Mouse (Mus musculus) midbrain, embryonic 16.5 days (tissue): ENCODE results near the gene Fau. TPM values are rescaled to one million over a fixed set of nuclear protein-coding genes. Genes with fewer than 3 reads are reported as not detected.
A peak's percentile ranks its signal among the peaks of the same experiment; 100 is the strongest.
"Not testable (repeated sequence)": the region's sequence is repeated elsewhere in the genome, so short reads cannot be mapped to it uniquely, and the experiment has no call there.

Experiments
- ATAC-seq: fragments of 200-750 bp; cut with Nextera tagmentation; 2 replicates; pipeline ENCODE4 v1.8.0; 2017; ENCODE audit warnings: moderate TSS enrichment
- H3K27ac ChIP-seq: fragments of 300-500 bp; sonication (generic); 2 replicates; pipeline ENCODE4 v1.5.1; 2014; ENCODE audit warnings: mild to moderate bottlenecking, low read length, mixed read lengths
- H3K27me3 ChIP-seq: fragments of 300-500 bp; sonication (generic); 2 replicates; pipeline ENCODE4 v1.6.1; 2014; ENCODE audit warnings: low read depth, low read length, mixed read lengths; ENCODE audit not compliant: control insufficient read depth, insufficient read depth
- H3K36me3 ChIP-seq: fragments of 300-500 bp; sonication (generic); 2 replicates; pipeline ENCODE4 v1.6.1; 2014; ENCODE audit warnings: mild to moderate bottlenecking, low read length, moderate library complexity, mixed read lengths; ENCODE audit not compliant: control insufficient read depth, insufficient read depth
- H3K4me1 ChIP-seq: fragments of 300-500 bp; sonication (generic); 2 replicates; pipeline ENCODE4 v1.6.1; 2014; ENCODE audit warnings: mild to moderate bottlenecking, low read length, mixed read lengths; ENCODE audit not compliant: control insufficient read depth, insufficient read depth
- H3K4me2 ChIP-seq: fragments of 300-500 bp; sonication (generic); 2 replicates; pipeline ENCODE4 v1.6.1; 2014; ENCODE audit warnings: mild to moderate bottlenecking, low read length, mixed read lengths
- H3K4me3 ChIP-seq: fragments of 300-500 bp; sonication (generic); 2 replicates; pipeline ENCODE4 v1.5.1; 2014; ENCODE audit warnings: low read depth, mild to moderate bottlenecking, low read length, moderate library complexity, mixed read lengths
- H3K9ac ChIP-seq: fragments of 300-500 bp; sonication (generic); 2 replicates; pipeline ENCODE4 v1.6.1; 2014; ENCODE audit warnings: low read depth, low read length, mixed read lengths
- H3K9me3 ChIP-seq: fragments of 300-500 bp; sonication (generic); replicated peaks from 2 replicates; pipeline ENCODE4 v1.6.1; 2014; ENCODE audit warnings: mild to moderate bottlenecking, low read length, mixed read lengths; ENCODE audit not compliant: control insufficient read depth, poor library complexity, severe bottlenecking
- WGBS: fragments of 180-500 bp; shearing (Covaris S2); extraction: QIAGEN DNeasy Blood & Tissue Kit; methylation state at CpG from one replicate; pipeline ENCODE4 v1.1.7; 2014; 5-methylcytosine and 5-hydroxymethylcytosine counted together
- polyA plus RNA-seq: library from polyadenylated mRNA; unstranded; fragments of >200 nt; fragmentation: Nextera tagmentation; extraction: Ambion mirVana; gene quantifications from 2 replicates; pipeline ENCODE4 v1.2.1, GENCODE M21; 2015

Gene Fau
- polyA plus RNA-seq, 1 experiment from 2014 or later: 459 TPM

DNA sequence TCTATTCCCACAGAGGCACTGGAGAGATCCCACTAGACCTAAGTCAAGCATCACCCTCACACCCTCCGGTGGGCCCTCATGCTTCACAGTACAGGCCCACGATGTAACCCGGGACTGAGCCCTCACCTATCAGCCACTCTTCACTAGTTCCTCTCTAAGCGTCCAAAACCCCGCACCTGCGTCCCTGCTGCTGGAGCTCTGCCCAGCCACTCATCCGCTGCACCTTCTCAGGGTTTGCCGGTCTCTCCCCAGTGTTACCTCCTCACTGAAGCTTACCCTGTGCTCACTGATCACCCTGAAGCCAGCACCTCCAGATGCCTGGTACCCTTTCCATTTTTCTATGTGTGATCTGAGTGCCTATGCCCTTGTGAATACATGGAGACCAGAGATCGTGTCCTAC is 15.4 kb upstream of the Fau start:
- 82% methylated on average over 9 of the region's 9 CpGs for WGBS
- Histone ChIP-seq H3K36me3 (no peaks in the 10 kb centered on the region), H3K4me3 (no peak overlapping the region), H3K9ac (no peak overlapping the region), H3K4me2 (no peak overlapping the region), H3K4me1 (peaks cover 8% of the 10 kb centered on the region), H3K27me3 (no peaks in the 10 kb centered on the region), H3K9me3 (no peaks in the 10 kb centered on the region), H3K27ac (no peak overlapping the region)
- no peak for ATAC-seq

GRCm38 (mm10) chr19:6044102-6044501 is 13.5 kb upstream of the Fau start:
- not testable (repeated sequence) for H3K4me3 ChIP-seq, H3K9ac ChIP-seq, ATAC-seq, H3K27ac ChIP-seq, H3K4me2 ChIP-seq, H3K9me3 ChIP-seq, H3K36me3 ChIP-seq, H3K27me3 ChIP-seq
- WGBS: 63% methylated on average over 4 of the region's 4 CpGs
- peaks cover 20% of the 10 kb centered on the region for H3K4me1 ChIP-seq

DNA sequence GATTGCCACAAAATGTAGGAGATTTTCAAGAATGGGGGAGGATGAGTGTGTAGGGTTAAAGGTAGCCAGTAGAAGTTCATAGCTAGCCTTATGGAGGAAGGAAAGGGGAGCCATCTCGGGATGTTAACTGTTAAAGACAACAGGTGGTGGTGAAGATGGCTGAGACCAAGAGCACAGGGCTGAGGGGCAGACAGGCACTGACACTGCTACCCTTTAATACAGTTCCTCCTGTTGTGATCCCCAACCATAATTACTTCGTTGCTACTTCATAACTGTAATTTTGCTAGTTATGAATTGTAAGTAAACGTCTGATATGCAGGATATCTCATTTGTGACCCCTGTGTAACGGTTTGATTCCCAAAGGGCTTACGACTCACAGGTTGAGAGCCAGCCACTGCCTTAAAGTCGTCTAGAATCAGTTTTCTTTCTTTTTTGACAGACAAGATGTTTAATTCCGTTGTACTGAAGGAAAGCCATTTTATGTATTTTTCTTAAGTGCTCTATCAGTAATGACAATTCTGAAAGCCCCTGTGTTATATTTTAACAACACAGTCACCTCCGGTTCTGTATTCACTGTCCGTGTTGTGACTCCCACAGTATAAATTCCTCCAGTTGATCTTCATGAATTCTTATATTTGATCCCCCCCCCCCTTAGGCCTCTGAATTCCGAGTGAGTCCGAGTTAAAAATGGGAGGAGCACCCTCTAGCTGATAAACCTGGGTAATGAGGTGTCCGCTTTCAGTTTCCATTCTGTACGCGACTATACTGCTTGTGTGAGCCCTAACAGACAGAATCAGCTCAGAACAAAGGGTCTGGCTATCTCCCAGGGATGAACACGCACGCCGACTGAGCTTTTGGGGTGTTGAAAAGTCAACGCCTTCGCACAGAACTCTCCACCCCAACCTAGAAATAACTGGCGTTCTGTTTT is 12.0 kb upstream of the Fau start:
- Histone ChIP-seq H3K4me1 (peaks cover 20% of the 10 kb centered on the region), H3K9ac (peak overlapping the region; percentile 81), H3K9me3 (no peaks in the 10 kb centered on the region), H3K4me2 (peak overlapping the region; percentile 94), H3K36me3 (peaks cover 23% of the 10 kb centered on the region), H3K4me3 (peak overlapping the region; percentile 92), H3K27ac (peak overlapping the region; percentile 99), H3K27me3 (no peaks in the 10 kb centered on the region)
- peak; percentile 44 for ATAC-seq
- 19% methylated on average over 20 of the region's 20 CpGs for WGBS

- Histone ChIP-seq H3K27me3 (no peaks in the 10 kb centered on the region), H3K9me3 (no peaks in the 10 kb centered on the region), H3K36me3 (peaks cover 29% of the 10 kb centered on the region), H3K4me3 (peak within 1 kb of the TSS; percentile 92), H3K4me1 (peaks cover 20% of the 10 kb centered on the region), H3K9ac (peak within 1 kb of the TSS; percentile 81), H3K27ac (peak within 1 kb of the TSS; percentile 99), H3K4me2 (peak within 1 kb of the TSS; percentile 94)
- ATAC-seq: peak; percentile 91
- under 1% methylated on average over 65 of the region's 65 CpGs for WGBS
These were observed 11.1 kb upstream of the Fau start, which contains the start of gene Syvn1 for GRCm38 (mm10) chr19:6046294-6047153. Gene Syvn1 (plus strand): TSS chr19:6046576.

DNA sequence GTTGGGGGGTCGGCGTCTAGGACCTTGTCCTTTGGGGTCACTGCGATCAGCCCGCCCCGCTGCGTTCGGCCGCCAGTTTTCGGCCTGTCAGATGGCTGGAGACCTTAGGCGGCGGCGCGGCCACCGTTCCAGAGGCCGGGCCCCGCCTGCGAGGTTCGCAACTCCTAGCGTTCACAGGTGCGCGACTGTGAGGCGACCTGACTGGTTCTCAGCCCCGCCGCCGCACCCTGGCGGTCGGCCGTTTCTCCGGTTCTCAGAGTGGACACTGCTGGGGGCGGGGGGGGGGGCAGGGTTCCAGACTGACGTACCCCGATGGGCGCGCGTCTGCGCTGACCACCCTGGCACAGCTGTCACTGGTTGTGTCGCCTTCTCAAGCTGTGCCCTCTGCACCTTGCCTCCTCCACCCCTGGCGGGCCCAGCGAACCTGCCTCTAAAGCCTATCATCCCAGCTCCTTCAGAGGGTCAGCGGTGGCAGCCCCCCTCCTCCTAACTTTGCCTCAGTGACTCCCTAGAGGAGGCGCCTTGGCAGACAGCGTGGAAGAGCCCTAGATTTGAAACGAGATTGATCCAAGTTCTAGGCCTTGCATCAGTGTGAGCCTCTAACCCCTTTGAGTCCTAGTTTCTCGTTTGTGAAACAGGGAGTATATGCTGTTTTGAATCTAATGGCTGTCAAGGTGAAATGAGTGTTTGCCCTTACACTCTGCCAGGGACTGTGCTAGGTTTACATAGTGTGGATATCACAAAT is 10.3 kb upstream of the Fau start:
- Histone ChIP-seq H3K9ac (peak overlapping the region; percentile 81), H3K36me3 (peaks cover 34% of the 10 kb centered on the region), H3K4me2 (peak overlapping the region; percentile 94), H3K9me3 (no peaks in the 10 kb centered on the region), H3K27ac (peak overlapping the region; percentile 99), H3K27me3 (no peaks in the 10 kb centered on the region), H3K4me3 (peak overlapping the region; percentile 92), H3K4me1 (peaks cover 20% of the 10 kb centered on the region)
- peak; percentile 23 for ATAC-seq
- WGBS: 2% methylated on average over 38 of the region's 44 CpGs

GRCm38 (mm10) chr19:6047899-6048166 is 9.8 kb upstream of the Fau start:
- H3K36me3 ChIP-seq: peaks cover 36% of the 10 kb centered on the region
- no peak for ATAC-seq
- H3K27ac ChIP-seq: no peak overlapping the region
- no peaks in the 10 kb centered on the region for H3K27me3 ChIP-seq
- H3K9me3 ChIP-seq: no peaks in the 10 kb centered on the region
- peaks cover 20% of the 10 kb centered on the region for H3K4me1 ChIP-seq
- H3K4me3 ChIP-seq: peak overlapping the region; percentile 92
- peak overlapping the region; percentile 39 for H3K9ac ChIP-seq
- H3K4me2 ChIP-seq: peak overlapping the region; percentile 94
- WGBS: 86% methylated on average over 8 of the region's 8 CpGs

GRCm38 (mm10) chr19:6048681-6049410 is 8.8 kb upstream of the Fau start:
- no peak for ATAC-seq
- Histone ChIP-seq H3K27me3 (no peaks in the 10 kb centered on the region), H3K4me2 (no peak overlapping the region), H3K36me3 (peaks cover 45% of the 10 kb centered on the region), H3K4me1 (peaks cover 20% of the 10 kb centered on the region), H3K27ac (no peak overlapping the region), H3K9me3 (no peaks in the 10 kb centered on the region), H3K4me3 (no peak overlapping the region), H3K9ac (no peak overlapping the region)
- 91% methylated on average over 11 of the region's 11 CpGs for WGBS

DNA sequence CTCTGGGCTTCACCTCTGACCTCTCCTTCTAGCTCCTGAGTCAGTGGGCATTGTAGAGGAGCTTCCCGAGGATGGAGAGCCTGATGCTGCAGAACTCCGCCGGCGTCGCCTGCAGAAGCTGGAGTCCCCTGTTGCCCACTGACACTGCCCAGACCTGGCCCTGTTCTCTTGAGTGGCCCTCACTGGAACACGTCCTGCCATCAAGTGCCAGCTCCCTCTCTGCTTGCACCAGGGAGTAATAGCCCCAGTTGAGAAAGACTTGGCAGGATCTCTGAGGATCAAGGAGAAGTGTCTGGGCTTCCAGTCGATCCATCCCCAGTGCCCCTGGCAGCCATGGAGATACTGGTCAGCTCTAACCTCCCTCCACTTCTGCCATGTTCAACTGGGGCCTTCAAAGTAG is 5.1 kb upstream of the Fau start:
- ATAC-seq: no peak
- Histone ChIP-seq H3K4me3 (no peak overlapping the region), H3K27me3 (no peaks in the 10 kb centered on the region), H3K9me3 (no peaks in the 10 kb centered on the region), H3K36me3 (peaks cover 52% of the 10 kb centered on the region), H3K9ac (no peak overlapping the region), H3K4me1 (peaks cover 22% of the 10 kb centered on the region), H3K27ac (no peak overlapping the region), H3K4me2 (no peak overlapping the region)
- WGBS: 77% methylated on average over 7 of the region's 7 CpGs
